Mouse (Mus musculus): ENCODE data around the gene Rela.

DNA sequence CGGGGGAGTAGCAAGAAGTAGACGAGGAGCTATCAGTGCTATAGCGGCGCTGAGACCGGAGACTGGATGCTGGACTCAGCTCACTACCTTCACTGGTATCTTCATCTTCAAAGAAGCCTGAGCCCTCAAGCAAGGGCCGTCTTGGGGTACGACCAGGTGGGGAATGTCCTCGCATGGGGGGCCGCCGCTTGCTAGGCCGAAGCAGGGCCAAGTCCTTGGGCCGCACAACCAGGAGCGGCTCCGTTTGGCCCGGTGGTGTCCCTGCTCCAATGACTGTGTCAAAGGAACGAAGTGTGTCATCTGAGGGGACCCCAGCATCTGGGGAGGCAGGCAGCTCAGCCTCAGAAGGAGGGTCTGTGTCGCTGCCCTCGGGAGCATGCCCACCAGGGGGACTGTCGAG, 48.1 kb downstream of the Rela start:
- TF ChIP-seq POLR2A (IDR thresholded peaks at IDR 0.05; ENCODE audit: borderline replicate concordance, extremely low read depth, insufficient read depth, insufficient read length, poor library complexity, severe bottlenecking), result no peak
- no peak for TF ChIP-seq CTCF (IDR thresholded peaks at IDR 0.05; ENCODE audit: borderline replicate concordance, extremely low read depth, insufficient read depth, insufficient read length)
